Mouse (Mus musculus): ENCODE measurements around the gene Lag3. TPM values are rescaled to one million over a fixed set of nuclear protein-coding genes. Genes with fewer than 3 reads are reported as not detected.

The Lag3 gene
- polyA plus RNA-seq, 1 experiment: 10.9 TPM

DNA sequence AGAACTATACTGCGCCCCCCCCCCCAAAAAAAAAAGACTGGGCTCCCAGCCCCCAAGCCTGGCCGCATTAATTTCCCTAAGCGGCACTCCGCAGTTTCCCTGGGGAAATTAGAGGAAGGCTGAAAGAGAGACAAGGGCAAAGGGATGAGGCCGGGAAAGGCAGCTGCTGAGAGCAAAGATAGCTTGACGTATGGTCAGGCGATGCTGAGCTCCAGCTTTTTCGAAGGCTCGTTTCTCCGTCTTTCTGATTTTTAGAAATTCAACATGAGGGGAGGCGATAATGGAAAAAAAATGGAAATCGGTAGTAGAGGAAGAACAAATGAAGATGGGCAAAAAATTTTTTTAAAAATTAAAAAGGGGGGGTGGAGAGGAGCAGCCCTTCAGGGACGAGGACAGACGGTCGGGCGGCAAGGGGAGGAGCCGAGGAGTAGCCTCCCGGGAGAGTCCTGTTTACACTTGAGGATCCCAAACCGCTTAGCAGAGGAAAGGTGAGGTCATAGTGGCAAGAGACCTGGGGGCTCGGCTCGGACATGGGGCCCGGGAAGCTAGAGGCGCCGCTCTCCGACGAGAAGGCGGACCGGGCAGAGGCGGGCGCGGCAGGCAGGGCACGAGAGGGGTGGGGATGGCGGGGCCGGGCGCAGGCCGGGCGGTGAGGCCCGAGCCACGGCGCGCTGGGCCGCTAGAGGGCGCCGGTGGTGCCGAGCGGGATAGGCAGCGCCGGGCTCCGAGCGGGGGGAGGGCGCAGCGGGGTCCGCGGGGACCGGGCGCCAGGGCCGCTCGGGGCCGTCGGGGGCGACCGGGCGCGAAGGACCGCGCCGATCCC lies 5.4 kb upstream of the Lag3 start:
- 4% methylated on average over 66 of the region's 67 CpGs for WGBS
- Histone ChIP-seq H3K27me3 (ENCODE audit: control insufficient read depth, insufficient read depth, low read length) (peaks cover 7% of the 10 kb centered on the region), H3K4me1 (ENCODE audit: control insufficient read depth, insufficient read depth, insufficient read length) (peaks cover 9% of the 10 kb centered on the region; the same call in 1 of the 2 replicates), H3K36me3 (ENCODE audit: control insufficient read depth, insufficient read depth, low read length) (peaks cover 5% of the 10 kb centered on the region; the same call in 1 of the 2 replicates), H3K4me3 (ENCODE audit: extremely low read depth, insufficient read depth, insufficient read length) (peak overlapping the region; percentile 82), H3K27ac (ENCODE audit: insufficient read depth, low read length) (peak overlapping the region; percentile 72)
- no peak for TF ChIP-seq POLR2A (IDR thresholded peaks at IDR 0.05; ENCODE audit: low read depth, low read length)
- TF ChIP-seq CTCF (IDR thresholded peaks at IDR 0.05; ENCODE audit: extremely low read depth, insufficient read depth, insufficient read length, insufficient replicate concordance): peak; percentile 76
- DNase-seq (ENCODE audit: low read depth in 1 of 2, low spot score in 2 of 2): peak in 1 of 2 experiments; percentile 90

DNA sequence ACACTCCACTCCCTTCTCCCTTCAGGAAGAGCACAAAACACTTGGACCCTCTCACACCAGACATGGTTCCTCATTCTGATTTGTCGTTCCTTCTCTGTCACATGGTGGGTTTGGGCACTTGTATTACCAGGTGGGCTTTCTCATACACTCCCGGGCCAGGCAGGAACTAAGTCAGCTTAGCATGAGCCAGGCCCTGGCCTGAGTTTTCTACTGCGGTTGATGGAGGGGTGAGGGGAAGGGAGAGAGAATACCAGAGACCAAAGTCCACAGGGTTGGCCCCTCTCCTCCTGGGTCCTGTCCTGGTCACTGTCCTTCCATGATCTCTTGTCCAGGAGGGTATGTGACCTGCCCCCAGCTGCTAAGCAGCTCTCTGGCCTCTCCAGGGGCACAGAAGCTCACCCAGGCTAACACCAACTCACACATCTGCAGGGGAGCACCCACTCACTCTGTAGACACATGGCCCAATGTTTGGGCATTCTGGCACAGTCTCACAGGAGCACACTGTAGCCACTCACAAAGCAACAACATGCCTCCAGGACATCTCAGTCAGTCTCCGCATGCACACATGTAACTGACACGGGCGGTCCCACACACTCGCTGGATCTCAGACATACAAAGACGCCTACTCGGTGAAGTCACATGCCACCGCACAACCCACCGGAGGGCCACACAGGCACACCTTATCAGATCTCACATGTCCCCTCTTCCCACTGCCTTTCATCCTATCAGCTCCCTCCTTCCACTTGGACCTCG lies 4.6 kb upstream of the Lag3 start:
- TF ChIP-seq POLR2A (IDR thresholded peaks at IDR 0.05; ENCODE audit: low read depth, low read length): no peak
- Histone ChIP-seq H3K36me3 (ENCODE audit: control insufficient read depth, insufficient read depth, low read length) (peaks cover 5% of the 10 kb centered on the region; the same call in 1 of the 2 replicates), H3K4me1 (ENCODE audit: control insufficient read depth, insufficient read depth, insufficient read length) (peaks cover 6% of the 10 kb centered on the region; the same call in 1 of the 2 replicates), H3K27ac (ENCODE audit: insufficient read depth, low read length) (peak overlapping the region; percentile 24; the same call in 1 of the 2 replicates), H3K27me3 (ENCODE audit: control insufficient read depth, insufficient read depth, low read length) (peaks cover 7% of the 10 kb centered on the region), H3K4me3 (ENCODE audit: extremely low read depth, insufficient read depth, insufficient read length) (peak overlapping the region; percentile 82; the same call in 1 of the 2 replicates)
- 37% methylated on average over 12 of the region's 12 CpGs for whole genome bisulfite sequencing
- no peak for DNase-seq (ENCODE audit: low read depth in 1 of 2, low spot score in 2 of 2)

DNA sequence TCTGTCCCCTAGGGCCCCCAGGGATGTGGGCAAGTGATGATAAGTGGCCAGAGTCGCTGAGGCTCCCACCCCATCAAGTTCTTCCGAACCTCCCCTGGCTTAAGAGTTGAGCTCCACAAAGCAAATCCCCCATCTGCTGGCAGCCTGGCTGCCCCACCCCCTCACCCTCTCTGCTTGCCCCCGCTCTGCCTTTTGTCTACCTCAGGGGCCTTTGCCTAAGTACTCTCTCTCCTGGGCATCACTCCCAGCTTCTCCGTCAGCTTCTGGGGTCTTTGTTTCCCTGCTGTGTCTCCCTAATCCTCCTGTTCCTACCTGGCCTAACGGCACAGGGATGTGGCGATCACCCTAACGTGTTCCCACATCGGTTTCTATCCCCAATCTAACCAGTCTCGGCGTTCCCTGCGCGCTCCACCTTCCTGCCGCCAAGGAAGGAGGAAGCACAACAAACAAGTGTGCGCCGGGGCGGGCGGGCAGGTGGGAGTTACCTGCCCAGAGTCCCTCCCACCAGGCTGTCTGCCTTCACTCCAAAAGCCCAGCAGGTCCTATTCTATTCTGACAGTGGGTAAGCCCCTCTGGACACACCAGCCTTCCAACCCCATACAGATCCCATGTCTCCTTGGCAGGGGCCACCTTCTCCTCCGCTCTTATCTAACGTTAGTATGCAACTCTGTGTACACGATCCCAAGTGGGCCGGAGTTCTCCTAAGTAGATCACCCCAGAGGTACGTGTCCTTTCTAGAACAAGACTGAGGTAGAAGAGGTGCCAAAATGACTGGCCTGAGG lies 3.8 kb upstream of the Lag3 start:
- no peak for DNase-seq (ENCODE audit: low read depth in 1 of 2, low spot score in 2 of 2)
- peaks cover 7% of the 10 kb centered on the region for H3K27me3 ChIP-seq (ENCODE audit: control insufficient read depth, insufficient read depth, low read length)

DNA sequence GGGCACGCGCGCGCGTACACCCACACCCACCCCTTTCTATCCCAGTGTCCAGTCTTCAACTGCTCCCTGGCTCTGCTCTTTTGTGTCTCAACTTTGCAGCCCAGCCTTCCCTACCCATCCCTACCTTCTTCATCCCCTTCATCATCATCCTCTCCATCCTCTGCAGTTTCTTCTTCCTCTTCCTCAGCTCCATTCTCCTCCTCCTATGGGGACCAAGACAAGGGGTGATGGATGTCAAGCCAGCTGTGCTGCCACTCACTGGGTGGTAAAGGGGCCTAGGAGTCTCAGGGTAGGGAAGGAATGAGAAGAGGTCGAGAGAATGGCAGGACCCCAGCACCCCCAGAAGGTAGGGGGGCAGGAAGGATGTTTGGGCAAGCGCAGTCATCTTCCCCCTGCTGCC lies 3.0 kb upstream of the Lag3 start:
- no peak for TF ChIP-seq CTCF (IDR thresholded peaks at IDR 0.05; ENCODE audit: extremely low read depth, insufficient read depth, insufficient read length, insufficient replicate concordance)
- no peak for TF ChIP-seq POLR2A (IDR thresholded peaks at IDR 0.05; ENCODE audit: low read depth, low read length)
- Histone ChIP-seq H3K4me1 (ENCODE audit: control insufficient read depth, insufficient read depth, insufficient read length) (peaks cover 5% of the 10 kb centered on the region; the same call in 1 of the 2 replicates), H3K27ac (ENCODE audit: insufficient read depth, low read length) (no peak overlapping the region), H3K27me3 (ENCODE audit: control insufficient read depth, insufficient read depth, low read length) (peaks cover 7% of the 10 kb centered on the region), H3K4me3 (ENCODE audit: extremely low read depth, insufficient read depth, insufficient read length) (no peak overlapping the region), H3K36me3 (ENCODE audit: control insufficient read depth, insufficient read depth, low read length) (peaks cover 5% of the 10 kb centered on the region; the same call in 1 of the 2 replicates)
- DNase-seq (ENCODE audit: low read depth in 1 of 2, low spot score in 2 of 2): no peak
- 89% methylated on average over 7 of the region's 7 CpGs for WGBS

More for the DNA sequence above, 3.8 kb upstream of the Lag3 start:
- peaks cover 6% of the 10 kb centered on the region; the same call in 1 of the 2 replicates for H3K4me1 ChIP-seq (ENCODE audit: control insufficient read depth, insufficient read depth, insufficient read length)
- H3K36me3 ChIP-seq (ENCODE audit: control insufficient read depth, insufficient read depth, low read length): peaks cover 5% of the 10 kb centered on the region; the same call in 1 of the 2 replicates
- no peak overlapping the region for H3K27ac ChIP-seq (ENCODE audit: insufficient read depth, low read length)
- WGBS: 83% methylated on average over 22 of the region's 22 CpGs
- no peak overlapping the region for H3K4me3 ChIP-seq (ENCODE audit: extremely low read depth, insufficient read depth, insufficient read length)
- TF ChIP-seq POLR2A (IDR thresholded peaks at IDR 0.05; ENCODE audit: low read depth, low read length): no peak
- TF ChIP-seq CTCF (IDR thresholded peaks at IDR 0.05; ENCODE audit: extremely low read depth, insufficient read depth, insufficient read length, insufficient replicate concordance): no peak

DNA sequence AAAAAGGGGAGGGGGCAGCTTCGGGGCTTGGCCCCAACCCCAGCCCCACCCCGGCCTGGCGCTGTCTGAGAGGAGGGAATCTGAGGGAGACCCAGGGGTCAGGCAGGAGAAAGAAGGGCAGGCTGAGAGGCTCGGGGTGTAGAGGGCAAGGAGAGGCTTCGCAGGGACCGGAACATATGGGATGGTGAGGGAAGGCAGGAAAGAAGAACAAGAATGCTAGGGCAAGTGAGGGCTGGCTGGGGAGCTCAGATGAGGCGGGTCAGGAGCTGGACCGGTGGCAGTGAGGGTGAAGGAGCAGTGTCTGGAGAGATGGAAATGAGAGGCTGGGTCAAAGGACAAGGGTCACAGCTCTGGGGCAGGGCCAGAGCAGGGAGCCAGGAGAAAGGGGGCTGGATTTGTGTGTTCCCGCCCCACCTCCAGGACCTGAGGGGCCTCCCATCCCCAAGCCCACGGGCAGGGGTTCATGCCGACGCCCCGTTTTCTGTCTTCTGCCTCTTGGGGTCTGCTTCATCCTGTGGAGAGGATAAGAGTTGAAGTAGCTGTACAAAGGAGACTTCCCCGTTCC lies 2.3 kb upstream of the Lag3 start:
- TF ChIP-seq POLR2A (IDR thresholded peaks at IDR 0.05; ENCODE audit: low read depth, low read length): no peak
- no peak for TF ChIP-seq CTCF (IDR thresholded peaks at IDR 0.05; ENCODE audit: extremely low read depth, insufficient read depth, insufficient read length, insufficient replicate concordance)
- 81% methylated on average over 14 of the region's 14 CpGs for whole genome bisulfite sequencing
- Histone ChIP-seq H3K27me3 (ENCODE audit: control insufficient read depth, insufficient read depth, low read length) (peaks cover 7% of the 10 kb centered on the region), H3K4me1 (ENCODE audit: control insufficient read depth, insufficient read depth, insufficient read length) (peaks cover 5% of the 10 kb centered on the region; the same call in 1 of the 2 replicates), H3K36me3 (ENCODE audit: control insufficient read depth, insufficient read depth, low read length) (peaks cover 5% of the 10 kb centered on the region; the same call in 1 of the 2 replicates), H3K27ac (ENCODE audit: insufficient read depth, low read length) (no peak overlapping the region), H3K4me3 (ENCODE audit: extremely low read depth, insufficient read depth, insufficient read length) (no peak overlapping the region)
- DNase-seq (ENCODE audit: low read depth in 1 of 2, low spot score in 2 of 2): no peak

DNA sequence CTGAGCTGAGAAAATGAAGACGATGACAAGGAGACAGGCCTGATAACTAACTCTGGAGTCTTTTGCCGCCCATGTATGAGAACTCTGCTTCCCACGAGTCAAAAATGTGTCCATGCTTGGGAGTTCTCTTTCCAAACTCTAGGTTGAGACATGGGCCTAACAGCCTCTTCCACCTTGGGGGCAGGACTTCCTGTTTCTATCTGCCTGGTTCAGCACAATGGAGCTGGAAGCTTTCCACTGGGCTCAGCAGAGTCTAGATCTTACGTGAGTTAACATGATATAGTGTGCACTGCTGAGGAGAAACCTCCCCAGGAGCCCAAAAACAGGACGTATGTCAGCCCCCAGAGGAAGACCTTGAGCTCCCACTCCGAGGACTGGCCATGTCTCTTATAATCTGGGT lies 1.7 kb upstream of the Lag3 start:
- Histone ChIP-seq H3K4me1 (ENCODE audit: control insufficient read depth, insufficient read depth, insufficient read length) (peaks cover 6% of the 10 kb centered on the region), H3K4me3 (ENCODE audit: extremely low read depth, insufficient read depth, insufficient read length) (no peak overlapping the region), H3K27ac (ENCODE audit: insufficient read depth, low read length) (no peak overlapping the region), H3K36me3 (ENCODE audit: control insufficient read depth, insufficient read depth, low read length) (peaks cover 5% of the 10 kb centered on the region; the same call in 1 of the 2 replicates), H3K27me3 (ENCODE audit: control insufficient read depth, insufficient read depth, low read length) (peaks cover 7% of the 10 kb centered on the region)
- no peak for DNase-seq (ENCODE audit: low read depth in 1 of 2, low spot score in 2 of 2)
- TF ChIP-seq CTCF (IDR thresholded peaks at IDR 0.05; ENCODE audit: extremely low read depth, insufficient read depth, insufficient read length, insufficient replicate concordance): no peak
- no peak for TF ChIP-seq POLR2A (IDR thresholded peaks at IDR 0.05; ENCODE audit: low read depth, low read length)
- 70% methylated on average over 6 of the region's 6 CpGs for WGBS
